Mouse (Mus musculus): ENCODE data around the gene Ldhc.
A peak's percentile ranks its signal among the peaks of the same experiment; 100 is the strongest.
"Not testable (repeated sequence)": the region's sequence is repeated elsewhere in the genome, so short reads cannot be mapped to it uniquely, and the experiment has no call there.

Ldhc gene

GRCm38 (mm10) chr7:46860996-46861395 is at the start of gene Ldhc:
Ldhc (plus strand) TSS chr7:46861203.
- no peak for DNase-seq

GRCm38 (mm10) chr7:46814012-46814411 is 47.0 kb upstream of the Ldhc start:
- DNase-seq, result no peak

GRCm38 (mm10) chr7:46820876-46821632 is 39.9 kb upstream of the Ldhc start:
- DNase-seq, result not testable (repeated sequence)

- no peak for DNase-seq
Measured at GRCm38 (mm10) chr7:46827046-46827802, 33.8 kb upstream of the Ldhc start.

DNA sequence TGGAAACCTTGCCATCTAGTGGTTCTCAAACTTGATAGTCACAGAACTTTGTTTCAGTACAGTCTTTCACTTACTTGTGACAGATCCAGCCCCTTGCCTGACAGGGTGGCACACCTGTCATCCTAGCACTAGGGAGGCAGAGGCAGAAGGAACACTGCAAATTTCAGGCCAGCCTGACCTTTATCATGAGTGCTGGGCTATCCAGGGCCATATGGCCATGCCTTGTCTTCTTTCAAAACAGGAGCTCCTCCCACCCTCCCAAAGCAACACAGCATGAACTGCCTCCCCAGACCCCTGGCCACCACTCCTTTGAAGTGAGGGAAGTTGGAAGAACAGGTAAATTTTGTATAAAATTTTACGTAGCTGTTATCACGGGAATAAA is 33.2 kb upstream of the Ldhc start:
- no peak for DNase-seq

GRCm38 (mm10) chr7:46829911-46830310 is 31.1 kb upstream of the Ldhc start:
- no peak for DNase-seq

DNA sequence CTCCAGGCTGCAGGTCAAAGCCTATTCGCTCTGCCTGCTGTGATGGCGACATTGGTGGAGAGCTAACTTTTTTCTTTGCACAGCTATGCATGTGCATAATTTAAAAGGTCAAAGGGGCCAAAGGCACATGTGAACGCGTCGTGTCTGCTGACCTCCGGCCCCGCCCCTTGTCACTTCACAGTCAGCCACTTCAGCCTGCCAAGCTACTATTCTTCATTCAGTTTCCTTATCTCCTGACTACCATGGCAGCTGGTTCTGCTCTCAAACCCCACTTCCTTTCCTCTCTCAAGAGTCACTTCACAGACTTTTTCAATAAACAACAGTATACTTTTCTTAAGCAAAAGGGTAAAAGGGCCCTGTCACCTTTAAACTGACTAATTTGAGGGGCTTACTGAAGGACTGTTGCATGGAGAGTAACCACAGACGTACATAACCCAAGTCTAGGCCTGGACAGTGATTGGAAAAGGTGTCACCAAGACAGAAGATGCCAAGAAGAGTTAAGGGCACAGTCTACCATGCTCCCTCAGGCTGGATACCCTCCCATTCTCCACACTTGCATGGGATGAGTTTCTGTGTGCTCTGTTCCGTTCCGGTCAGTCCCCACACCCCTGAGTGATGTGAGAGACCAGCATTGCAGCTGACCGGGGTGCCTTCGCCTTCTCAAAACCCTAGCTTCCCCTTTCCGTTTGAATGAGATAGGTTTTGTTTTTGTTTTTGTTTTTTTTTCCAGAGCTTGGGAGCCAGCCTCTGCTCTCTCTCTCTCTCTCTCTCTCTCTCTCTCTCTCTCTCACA is 30.0 kb upstream of the Ldhc start:
- DNase-seq, result no peak

GRCm38 (mm10) chr7:46831693-46832092 is 29.3 kb upstream of the Ldhc start:
- no peak for DNase-seq

DNA sequence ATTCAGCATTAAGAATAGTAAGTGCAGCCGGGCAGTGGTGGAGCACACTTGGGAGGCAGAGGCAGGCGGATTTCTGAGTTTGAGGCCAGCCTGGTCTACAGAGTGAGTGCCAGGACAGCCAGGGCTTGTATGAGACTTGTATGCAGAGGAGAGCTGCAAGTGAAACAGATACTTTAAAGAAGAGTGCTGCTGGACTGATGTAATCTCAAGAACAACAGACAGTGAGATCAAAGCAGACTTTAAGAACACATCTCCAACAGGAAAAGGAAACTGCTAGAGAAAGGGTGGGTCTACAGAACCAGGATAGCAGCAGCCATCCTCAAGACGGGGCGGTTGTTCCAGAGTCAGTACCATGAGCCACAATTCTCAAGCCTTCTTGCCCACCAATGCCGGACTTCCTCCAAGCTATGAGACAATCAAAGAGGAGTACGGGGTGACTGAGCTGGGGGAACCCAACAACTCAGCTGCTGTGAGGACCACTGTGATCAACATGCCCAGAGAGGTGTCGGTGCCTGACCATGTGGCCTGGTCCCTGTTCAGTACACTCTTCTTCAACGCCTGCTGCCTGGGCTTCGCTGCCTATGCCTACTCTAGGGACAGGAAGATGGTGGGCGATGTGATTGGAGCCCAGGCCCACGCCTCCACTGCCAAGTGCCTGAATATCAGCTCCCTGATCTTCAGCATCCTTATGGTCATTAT is 28.7 kb upstream of the Ldhc start:
- not testable (repeated sequence) for DNase-seq

DNA sequence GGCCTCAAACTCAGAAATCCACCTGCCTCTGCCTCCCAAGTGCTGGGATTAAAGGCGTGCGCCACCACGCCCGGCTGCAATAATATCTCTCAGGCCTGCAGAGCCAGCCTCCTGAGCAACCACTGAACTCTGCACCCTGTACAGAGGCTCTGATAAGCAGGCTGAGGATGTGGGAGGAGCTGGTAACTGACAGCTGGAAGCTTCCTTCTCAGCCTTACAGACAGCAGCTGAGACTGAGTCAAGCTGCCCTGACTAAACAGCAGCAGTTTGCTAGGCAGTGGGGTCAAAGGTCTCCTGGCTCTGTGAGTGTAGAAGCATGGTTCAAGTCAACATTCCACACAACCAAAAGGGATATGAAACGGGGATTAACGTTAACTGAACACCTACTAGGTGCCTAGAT is 27.7 kb upstream of the Ldhc start:
- DNase-seq, result no peak

GRCm38 (mm10) chr7:46833670-46834255 is 27.2 kb upstream of the Ldhc start:
- no peak for DNase-seq

- no peak for DNase-seq
Measured at GRCm38 (mm10) chr7:46834994-46835610, 25.9 kb upstream of the Ldhc start.

DNA sequence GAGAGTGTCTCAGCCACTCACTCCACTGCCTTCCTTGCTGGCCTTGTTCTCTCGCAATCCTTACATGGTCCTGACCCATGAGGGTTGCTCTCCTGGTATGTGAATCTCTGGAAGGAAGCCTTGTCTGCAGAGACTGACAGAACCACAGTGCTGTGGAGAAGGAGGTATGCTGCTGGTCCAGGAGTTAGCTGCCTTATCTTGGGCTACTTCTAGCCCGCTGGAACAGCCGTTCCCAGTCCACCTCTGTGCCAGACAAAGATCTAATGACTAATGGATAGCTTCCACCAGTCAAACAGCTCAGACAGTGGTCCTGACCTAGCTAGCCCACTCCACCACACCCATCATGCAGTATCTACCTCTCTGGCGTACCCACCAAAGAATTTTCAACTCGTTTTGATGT is 24.6 kb upstream of the Ldhc start:
- DNase-seq, result no peak

GRCm38 (mm10) chr7:46837073-46837472 is 23.9 kb upstream of the Ldhc start:
- no peak for DNase-seq

- DNase-seq, result no peak
Measured at GRCm38 (mm10) chr7:46838104-46838671, 22.8 kb upstream of the Ldhc start.

- DNase-seq, result peak; percentile 65
Measured at GRCm38 (mm10) chr7:46838891-46839302, 22.1 kb upstream of the Ldhc start.

DNA sequence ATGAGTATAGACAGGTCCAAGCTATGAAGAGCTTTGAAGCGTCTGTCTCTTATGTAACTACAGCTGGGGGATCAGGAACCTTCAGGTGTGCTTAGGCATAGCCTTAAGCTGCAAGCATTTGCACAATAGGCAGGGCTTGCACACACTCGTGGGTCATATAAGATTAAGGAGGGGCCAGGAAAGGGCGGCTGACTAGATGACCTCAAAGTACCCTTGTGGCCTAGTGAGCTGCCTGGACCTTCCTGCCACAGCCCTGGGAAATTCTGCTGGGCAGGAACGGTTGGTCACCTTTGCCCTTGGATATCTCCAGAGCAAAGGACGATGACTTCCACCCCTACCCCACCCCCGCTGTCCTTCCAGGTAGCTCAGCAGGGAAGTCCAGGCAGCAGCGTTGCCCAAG is 21.6 kb upstream of the Ldhc start:
- DNase-seq, result no peak

DNA sequence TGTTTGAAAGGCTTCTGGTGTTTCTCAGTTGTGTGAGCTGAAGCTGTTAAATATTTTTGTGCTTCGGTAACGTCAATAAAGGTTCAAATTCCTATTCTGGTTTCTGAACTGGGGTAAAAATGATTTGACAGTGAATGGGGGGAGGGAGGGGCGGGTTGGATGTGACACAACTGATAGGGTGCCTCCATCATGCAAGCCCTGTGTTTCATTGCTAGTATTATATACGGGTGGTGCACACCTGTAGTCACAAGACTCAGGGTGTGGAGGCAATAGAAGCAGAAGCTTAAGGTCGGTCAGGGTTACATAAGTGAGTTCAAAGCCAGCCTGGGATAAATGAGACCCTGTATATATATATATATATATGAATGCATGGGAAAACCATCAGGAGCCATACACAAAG is 21.1 kb upstream of the Ldhc start:
- no peak for DNase-seq

GRCm38 (mm10) chr7:46840326-46840725 is 20.7 kb upstream of the Ldhc start:
- DNase-seq, result no peak

DNA sequence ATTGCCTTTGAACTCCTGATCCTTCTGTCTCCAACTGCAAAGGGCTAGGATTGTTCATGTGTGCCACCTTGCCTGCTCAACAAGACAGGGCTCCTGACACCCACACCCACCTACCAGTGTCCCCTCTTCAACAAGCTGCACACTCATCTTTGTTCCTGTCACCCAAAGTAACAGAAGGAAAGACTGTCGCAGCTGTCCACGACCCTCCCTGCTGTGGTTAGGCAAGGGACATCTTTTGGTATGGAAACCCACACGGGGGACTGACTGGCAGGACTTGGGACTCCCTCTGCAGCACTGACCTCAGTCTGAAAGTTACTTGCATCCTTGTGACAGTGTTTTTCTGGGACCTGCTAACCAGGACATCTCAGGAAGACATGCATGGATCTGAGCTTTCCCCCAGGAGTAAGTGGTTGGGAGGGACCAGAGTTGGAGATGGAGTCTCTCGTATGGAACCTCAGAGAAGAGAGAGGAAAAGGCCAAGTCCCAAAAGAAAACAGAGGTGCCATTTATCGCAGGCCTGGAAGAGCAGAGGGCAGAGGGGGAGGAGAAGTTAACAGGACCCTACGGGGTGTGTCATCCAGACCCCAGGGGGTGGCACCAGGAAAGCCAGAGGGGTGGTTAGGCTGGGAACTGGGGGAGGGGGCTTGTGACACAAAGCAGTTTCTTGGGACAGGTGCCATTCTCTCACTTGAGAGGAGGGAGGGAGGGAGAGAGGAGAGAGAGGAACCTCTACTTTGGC is 20.0 kb upstream of the Ldhc start, which contains the start of gene Ldha:
Gene Ldha, plus strand, starts transcription at position 689 of the 739 bp plus-strand sequence.
- DNase-seq, result no peak

DNA sequence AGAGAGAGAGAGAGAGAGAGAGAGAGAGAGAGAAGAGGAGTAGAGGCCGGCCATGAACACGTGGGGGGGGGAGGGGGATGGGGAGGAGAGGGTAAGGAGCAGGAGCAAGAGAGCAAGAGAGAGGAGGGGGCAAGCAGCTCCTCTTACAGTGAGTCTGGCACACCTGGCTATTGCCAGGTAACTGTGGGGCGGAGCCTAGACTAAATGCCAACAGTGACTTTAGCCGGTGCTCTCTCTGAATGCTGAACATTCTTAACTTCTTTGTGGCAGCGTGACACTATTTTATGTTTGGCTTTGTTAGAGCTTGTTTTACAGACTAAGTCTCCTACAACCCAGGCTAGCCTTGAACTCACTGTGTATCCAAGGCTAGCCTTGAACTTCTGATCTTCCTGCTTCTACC is 18.7 kb upstream of the Ldhc start:
- DNase-seq, result no peak

Data from cerebellum, adult 8-10 months (tissue).